Mouse (Mus musculus) MEL (cell line): Measurements from ENCODE around the gene Stk39. TPM values are rescaled to one million over a fixed set of nuclear protein-coding genes. Genes with fewer than 3 reads are reported as not detected.

Experiments used
- DNase-seq: peaks from one replicate; pipeline ENCODE4 v3.0.0; 2011; ENCODE audit warnings: low read depth, low spot score
- H3K27ac ChIP-seq: 2 replicates; pipeline ENCODE4 v1.5.1; 2012; ENCODE audit warnings: low read depth, mild to moderate bottlenecking, control low read depth, low read length, moderate library complexity; ENCODE audit not compliant: control insufficient read depth
- H3K27me3 ChIP-seq, 2 experiments: fragments of 150-350 bp in 1 of 2; sonication (generic) in 1 of 2; 2 replicates each; pipeline ENCODE4 v1.6.1; 2012; ENCODE audit warnings: low read length in 2 of 2, mild to moderate bottlenecking in 2 of 2, improper control_type of control experiment in 1 of 2, moderate library complexity in 1 of 2; ENCODE audit not compliant: insufficient read depth in 2 of 2, control insufficient read depth in 1 of 2
- H3K36me3 ChIP-seq, 2 experiments: 2 replicates each; pipeline ENCODE4 v1.6.1; 2012 to 2014; ENCODE audit warnings: low read length in 2 of 2, improper control_type of control experiment in 1 of 2, inconsistent platforms in 1 of 2, mild to moderate bottlenecking in 1 of 2; ENCODE audit not compliant: insufficient read depth in 2 of 2, control insufficient read depth in 1 of 2
- H3K4me1 ChIP-seq, 2 experiments: fragments of 150-350 bp in 1 of 2; sonication (generic) in 1 of 2; 2 replicates each; pipeline ENCODE4 v1.6.1; 2012; ENCODE audit warnings: low read length in 2 of 2, improper control_type of control experiment in 1 of 2, mild to moderate bottlenecking in 1 of 2; ENCODE audit not compliant: insufficient read depth in 2 of 2, control insufficient read depth in 1 of 2
- H3K4me3 ChIP-seq, 2 experiments: fragments of 150-350 bp in 1 of 2; sonication (generic) in 1 of 2; 2 replicates each; pipeline ENCODE4 v1.5.1; 2012; ENCODE audit warnings: low read depth in 2 of 2, low read length in 2 of 2, mild to moderate bottlenecking in 2 of 2, moderate library complexity in 2 of 2, control low read depth in 1 of 2, improper control_type of control experiment in 1 of 2; ENCODE audit not compliant: control insufficient read depth in 1 of 2, insufficient read depth in 1 of 2
- H3K79me2 ChIP-seq: 2 replicates; pipeline ENCODE4 v1.6.1; 2012; ENCODE audit warnings: mild to moderate bottlenecking, low read length, moderate library complexity; ENCODE audit not compliant: control insufficient read depth, poor library complexity, insufficient read depth
- H3K9ac ChIP-seq: 2 replicates; pipeline ENCODE4 v1.6.1; 2012; ENCODE audit warnings: low read depth, mild to moderate bottlenecking, control low read depth, low read length, moderate library complexity; ENCODE audit not compliant: control insufficient read depth, poor library complexity, severe bottlenecking
- H3K9me3 ChIP-seq: fragments of 150-350 bp; sonication (generic); replicated peaks from 2 replicates; pipeline ENCODE4 v1.6.1; 2012; ENCODE audit warnings: mild to moderate bottlenecking, low read length, improper control_type of control experiment, moderate library complexity; ENCODE audit not compliant: insufficient read depth
- BHLHE40 ChIP-seq: IDR thresholded peaks from 2 replicates; pipeline ENCODE4 v1.6.1; 2012; ENCODE audit warnings: low read depth, mild to moderate bottlenecking, inconsistent platforms, low read length, improper control_type of control experiment, borderline replicate concordance
- EP300 ChIP-seq, 2 experiments: IDR thresholded peaks; 2 replicates each; pipeline ENCODE4 v1.6.1; 2011; ENCODE audit warnings: improper control_type of control experiment in 2 of 2, low read length in 2 of 2, low read depth in 1 of 2, mild to moderate bottlenecking in 1 of 2
- HCFC1 ChIP-seq: IDR thresholded peaks from 2 replicates; pipeline ENCODE4 v1.6.1; 2012; ENCODE audit warnings: low read depth, mild to moderate bottlenecking, inconsistent platforms, low read length, improper control_type of control experiment, moderate library complexity
- KAT2A ChIP-seq: conservative IDR thresholded peaks from 2 replicates; pipeline ENCODE4 v1.6.1; 2012; ENCODE audit warnings: low read depth, low read length, improper control_type of control experiment, inconsistent platforms
- MAFK ChIP-seq: IDR thresholded peaks from 2 replicates; pipeline ENCODE4 v1.6.1; 2011; ENCODE audit warnings: low read depth, mild to moderate bottlenecking, low read length, improper control_type of control experiment, borderline replicate concordance
- MAX ChIP-seq: IDR thresholded peaks from 2 replicates; pipeline ENCODE4 v1.6.1; 2011; ENCODE audit warnings: low read length, improper control_type of control experiment
- MAZ ChIP-seq: IDR thresholded peaks from 2 replicates; pipeline ENCODE4 v1.6.1; 2012; ENCODE audit warnings: low read depth, mild to moderate bottlenecking, inconsistent platforms, low read length, improper control_type of control experiment
- MYC ChIP-seq: IDR thresholded peaks from 2 replicates; pipeline ENCODE4 v1.6.1; 2011; ENCODE audit warnings: low read depth, mild to moderate bottlenecking, low read length, improper control_type of control experiment, moderate library complexity
- POLR2AphosphoS2 ChIP-seq: IDR thresholded peaks from 2 replicates; pipeline ENCODE4 v1.6.1; 2011; ENCODE audit warnings: low read length, improper control_type of control experiment
- SIN3A ChIP-seq: IDR thresholded peaks from 2 replicates; pipeline ENCODE4 v1.6.1; 2012; ENCODE audit warnings: low read length, improper control_type of control experiment, inconsistent platforms
- SMC3 ChIP-seq: IDR thresholded peaks from 2 replicates; pipeline ENCODE4 v1.6.1; 2011; ENCODE audit warnings: low read depth, low read length, improper control_type of control experiment
- TBP ChIP-seq: IDR thresholded peaks from 2 replicates; pipeline ENCODE4 v1.8.0; 2011; ENCODE audit warnings: low read depth, low read length, improper control_type of control experiment
- polyA plus RNA-seq, 2 experiments: library from polyadenylated mRNA; stranded (reverse) in 1 of 2; unstranded in 1 of 2; fragments of >175 nt in 1 of 2; fragments of >200 nt in 1 of 2; gene quantifications; 2 replicates each; pipeline versions ENCODE4 v1.2.1 to v1.2.4; 2012; ENCODE audit warnings: low replicate concordance in 2 of 2, low read depth in 1 of 2; ENCODE audit not compliant: insufficient read length in 2 of 2, insufficient read depth in 1 of 2, missing spikeins in 1 of 2
- total RNA-seq: library from RNA; depleted of rRNA; stranded (reverse); fragments of 300-350 nt; gene quantifications from 2 replicates; pipeline ENCODE4 v1.2.3, GENCODE M21; 2012

The Stk39 gene
- total and polyA plus RNA-seq, 3 experiments: not detected

DNA sequence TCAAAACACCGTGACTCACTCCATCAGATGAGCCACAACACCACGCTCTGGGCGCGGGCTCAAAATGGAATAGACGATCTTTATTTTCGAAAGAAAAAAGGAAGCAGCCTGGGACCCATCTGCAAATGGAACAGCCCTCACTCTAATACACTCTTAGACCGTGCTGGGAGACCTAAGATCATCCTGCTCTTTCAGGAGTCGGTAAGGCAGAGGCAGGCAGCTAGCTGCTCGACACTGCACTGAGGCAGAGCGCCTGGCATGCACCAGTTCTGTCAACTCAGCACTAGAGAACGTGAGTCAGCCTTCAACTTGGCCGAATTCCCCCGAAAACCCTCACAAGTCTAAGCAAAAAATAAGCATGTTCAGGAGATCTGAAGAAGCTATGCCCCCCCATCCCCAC is 104.1 kb downstream of the Stk39 start:
- Histone ChIP-seq H3K36me3 (no peaks in the 10 kb centered on the region), H3K27ac (no peak overlapping the region), H3K9ac (no peak overlapping the region), H3K4me1 (no peaks in the 10 kb centered on the region), H3K79me2 (no peaks in the 10 kb centered on the region), H3K27me3 (no peaks in the 10 kb centered on the region), H3K4me3 (no peak overlapping the region), H3K9me3 (no peaks in the 10 kb centered on the region)
- no peak for DNase-seq
- TF ChIP-seq TBP (no peak), HCFC1 (no peak), MAFK (no peak)

GRCm38 (mm10) chr2:68366897-68367193 is 105.2 kb downstream of the Stk39 start:
- Histone ChIP-seq H3K4me3 (no peak overlapping the region), H3K27ac (no peak overlapping the region), H3K79me2 (no peaks in the 10 kb centered on the region), H3K27me3 (no peaks in the 10 kb centered on the region), H3K36me3 (no peaks in the 10 kb centered on the region), H3K9me3 (no peaks in the 10 kb centered on the region), H3K4me1 (no peaks in the 10 kb centered on the region), H3K9ac (no peak overlapping the region)
- no peak for TF ChIP-seq BHLHE40
- no peak for TF ChIP-seq KAT2A
- no peak for TF ChIP-seq MAX
- TF ChIP-seq HCFC1: no peak
- DNase-seq: no peak

GRCm38 (mm10) chr2:68366091-68366896 is 105.8 kb downstream of the Stk39 start:
- Histone ChIP-seq H3K79me2 (no peaks in the 10 kb centered on the region), H3K36me3 (no peaks in the 10 kb centered on the region)
- TF ChIP-seq POLR2AphosphoS2: no peak
- no peak for TF ChIP-seq MAZ
- TF ChIP-seq, all 39 proteins: peak for 0
- Histone ChIP-seq H3K4me3 (no peak overlapping the region), H3K9me3 (no peaks in the 10 kb centered on the region), H3K9ac (no peak overlapping the region), H3K27ac (no peak overlapping the region), H3K4me1 (no peaks in the 10 kb centered on the region), H3K27me3 (no peaks in the 10 kb centered on the region)
- no peak for DNase-seq

DNA sequence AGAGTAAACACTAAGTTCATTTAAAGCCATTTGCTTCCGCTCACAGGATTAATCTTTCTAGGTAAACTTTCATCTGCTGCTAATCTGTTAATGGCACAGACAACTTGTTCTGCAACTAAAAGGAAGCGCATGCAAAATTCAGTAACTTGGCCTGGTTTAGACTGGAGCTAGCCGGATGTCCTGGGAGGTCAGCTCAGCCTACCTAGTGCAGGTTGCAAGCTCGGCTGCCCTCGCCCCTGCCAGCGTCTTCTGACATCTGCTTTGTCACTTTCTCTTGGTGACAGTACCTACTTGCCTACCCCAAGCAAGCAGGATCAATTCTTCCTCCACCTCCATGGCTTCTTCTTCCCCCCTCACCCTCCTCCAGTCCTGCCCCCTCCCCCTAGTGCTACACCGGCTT is 106.6 kb downstream of the Stk39 start:
- TF ChIP-seq MYC (no peak), SIN3A (no peak), SMC3 (no peak), EP300 (IDR thresholded peaks at IDR 0.05; ENCODE audit: low read depth in 1 of 2, low read length in 2 of 2) (no peak)
- no peaks in the 10 kb centered on the region for H3K79me2 ChIP-seq
- no peak overlapping the region for H3K27ac ChIP-seq
- H3K9ac ChIP-seq: no peak overlapping the region
- H3K27me3 ChIP-seq: no peaks in the 10 kb centered on the region
- H3K9me3 ChIP-seq: no peaks in the 10 kb centered on the region
- H3K36me3 ChIP-seq: no peaks in the 10 kb centered on the region
- no peak for DNase-seq
- H3K4me1 ChIP-seq: no peaks in the 10 kb centered on the region
- no peak overlapping the region for H3K4me3 ChIP-seq
